Mouse (Mus musculus) cerebellum, postnatal 10 days (tissue): ENCODE results near the gene B3gat2.

Experiments used
- DNase-seq, 2 experiments: peaks; one replicate each; pipeline ENCODE4 v3.0.0; 2021; ENCODE audit warnings: mixed read lengths in 2 of 2

Gene B3gat2

GRCm38 (mm10) chr1:23761502-23762135 is at the start of gene B3gat2:
B3gat2 (plus strand) TSS chr1:23761753.
- peak; percentile 81 to 84 for DNase-seq

GRCm38 (mm10) chr1:23720326-23720725 is 41.2 kb upstream of the B3gat2 start:
- DNase-seq: no peak

GRCm38 (mm10) chr1:23721036-23721435 is 40.5 kb upstream of the B3gat2 start:
- no peak for DNase-seq

GRCm38 (mm10) chr1:23722469-23723372 is 38.8 kb upstream of the B3gat2 start:
- DNase-seq: no peak

GRCm38 (mm10) chr1:23731324-23731723 is 30.2 kb upstream of the B3gat2 start:
- no peak for DNase-seq

- no peak for DNase-seq
Measured at GRCm38 (mm10) chr1:23750864-23751532, 10.6 kb upstream of the B3gat2 start.

- no peak for DNase-seq
Measured at GRCm38 (mm10) chr1:23753091-23753490, 8.5 kb upstream of the B3gat2 start.

GRCm38 (mm10) chr1:23753591-23753990 is 8.0 kb upstream of the B3gat2 start:
- DNase-seq: no peak

GRCm38 (mm10) chr1:23754340-23754739 is 7.2 kb upstream of the B3gat2 start:
- DNase-seq: no peak

- no peak for DNase-seq
Measured at GRCm38 (mm10) chr1:23754967-23755366, 6.6 kb upstream of the B3gat2 start.

- DNase-seq: peak; percentile 71 to 76
Measured at GRCm38 (mm10) chr1:23762136-23762687, 659 bp downstream of the B3gat2 start.

- peak; percentile 99 to 100 for DNase-seq
Measured at GRCm38 (mm10) chr1:23762782-23763630, 1.5 kb downstream of the B3gat2 start.

- DNase-seq: peak; percentile 38 to 54
Measured at GRCm38 (mm10) chr1:23763726-23764125, 2.2 kb downstream of the B3gat2 start.

- peak; percentile 40 to 54 for DNase-seq
Measured at GRCm38 (mm10) chr1:23764710-23765109, 3.2 kb downstream of the B3gat2 start.

GRCm38 (mm10) chr1:23773039-23773438 is 11.5 kb downstream of the B3gat2 start:
- no peak for DNase-seq

- DNase-seq: peak; percentile 87
Measured at GRCm38 (mm10) chr1:23792737-23793533, 31.4 kb downstream of the B3gat2 start.

- DNase-seq: peak; percentile 36 to 45
Measured at GRCm38 (mm10) chr1:23798306-23798705, 36.8 kb downstream of the B3gat2 start.

GRCm38 (mm10) chr1:23821615-23822014 is 60.1 kb downstream of the B3gat2 start:
- peak; percentile 60 to 70 for DNase-seq

- DNase-seq: peak; percentile 83 to 87
Measured at GRCm38 (mm10) chr1:23826887-23827758, 65.6 kb downstream of the B3gat2 start.

- no peak for DNase-seq
Measured at GRCm38 (mm10) chr1:23834246-23834645, 72.7 kb downstream of the B3gat2 start.
